Comparison of ENCODE assay signal across 8 mouse cellular contexts in the genomic region with DNA sequence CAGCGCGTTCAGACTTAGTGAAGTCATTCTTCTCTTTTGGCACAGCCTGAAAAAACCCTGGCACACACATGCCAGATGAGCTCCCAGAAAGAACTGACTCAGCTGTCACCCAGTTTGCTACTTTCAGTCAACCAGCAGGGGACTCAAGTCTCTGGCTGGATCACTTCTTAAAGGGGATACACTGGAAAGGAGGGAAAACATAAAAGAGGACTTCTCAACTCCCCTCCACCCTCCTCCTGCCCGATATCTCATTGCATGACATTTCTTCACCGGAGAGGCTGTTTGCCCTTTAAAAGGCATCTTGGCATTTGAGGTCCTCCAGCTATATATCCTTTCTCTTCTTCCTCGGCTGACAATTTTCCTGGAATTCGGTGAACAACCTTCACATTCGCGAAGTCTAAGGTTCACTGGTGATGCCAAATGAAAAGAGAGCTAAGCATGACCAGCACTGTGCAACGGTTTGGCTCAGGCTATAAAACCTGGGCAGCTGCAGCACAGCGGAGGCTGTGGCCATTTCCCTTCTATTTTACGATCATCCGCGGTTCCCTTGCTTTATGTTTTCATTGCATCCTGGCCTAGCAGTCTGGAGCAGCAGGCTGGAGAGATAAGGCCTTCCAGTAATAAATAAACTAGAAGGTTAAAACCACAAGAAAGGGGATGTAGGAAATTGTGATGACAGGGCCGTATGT.
DNase-seq lines count a peak whose midpoint lies in the region; ATAC-seq and TF ChIP-seq lines count a peak whose summit lies in the region.

No protein-coding gene starts in this region.

- no peak for DNase-seq in gastrocnemius, adult 2 months
- DNase-seq in gastrocnemius, postnatal 36 days, result no peak
- peak; percentile 6 for DNase-seq in lung, postnatal 0 days (ENCODE audit: low spot score)
- DNase-seq in lung, postnatal 25 days (ENCODE audit: low spot score), result no peak
- DNase-seq in embryo, embryonic 11 days, result peak; percentile 19
- no peak for DNase-seq in ovary, postnatal 10 days (ENCODE audit: low spot score)
- DNase-seq in urinary bladder, adult 18-20 months (ENCODE audit: low spot score in 2 of 2), result no peak

- H3K4me3 ChIP-seq in gastrocnemius, adult 2 months, result peak overlapping the region; percentile 62
- no peak overlapping the region for H3K4me3 ChIP-seq in lung, postnatal 0 days (ENCODE audit: low read depth, low read length)
- H3K4me3 ChIP-seq in liver, embryonic 15.5 days (replicated peaks), result no peak overlapping the region

- peak; percentile 20; the same call in 1 of the 2 replicates for TF ChIP-seq CTCF in gastrocnemius, adult 2 months (IDR thresholded peaks at IDR 0.05)
- TF ChIP-seq CTCF in lung, postnatal 0 days (IDR thresholded peaks at IDR 0.05), result no peak

- 0 out of 2 replicates have a peak overlapping the region, but pooled peaks have one; percentile 31 for H3K27ac ChIP-seq in gastrocnemius, adult 2 months
- H3K27ac ChIP-seq in lung, postnatal 0 days (ENCODE audit: low read length), result no peak overlapping the region
- H3K27ac ChIP-seq in liver, embryonic 15.5 days (replicated peaks), result no peak overlapping the region

- no peaks in the 10 kb centered on the region for H3K4me1 ChIP-seq in lung, postnatal 0 days (ENCODE audit: insufficient read depth, low read depth, low read length)
- peaks cover 4% of the 10 kb centered on the region; the same call in 1 of the 2 replicates for H3K4me1 ChIP-seq in liver, embryonic 15.5 days (replicated peaks)

- intact Hi-C loops in gastrocnemius, adult 2 months (cut with DNase I), result no loop called here
- intact Hi-C loops in gastrocnemius, postnatal 36 days (cut with DNase I), result no loop called here

- no peaks in the 10 kb centered on the region for H3K27me3 ChIP-seq in lung, postnatal 0 days (replicated peaks; ENCODE audit: insufficient read depth, low read length)
- H3K27me3 ChIP-seq in liver, embryonic 15.5 days, result no peaks in the 10 kb centered on the region

- H3K9ac ChIP-seq in lung, postnatal 0 days (replicated peaks; ENCODE audit: low read depth), result no peak overlapping the region
- no peak overlapping the region for H3K9ac ChIP-seq in liver, embryonic 15.5 days

- no peak for TF ChIP-seq EP300 in lung, postnatal 0 days (IDR thresholded peaks at IDR 0.05)

- no peaks in the 10 kb centered on the region for H3K9me3 ChIP-seq in lung, postnatal 0 days (ENCODE audit: low read length)
- no peaks in the 10 kb centered on the region for H3K9me3 ChIP-seq in liver, embryonic 15.5 days (replicated peaks)

- 44% methylated on average over 14 of the region's 14 CpGs for WGBS in lung, postnatal 0 days
- WGBS in liver, embryonic 15.5 days (ENCODE audit: insufficient replicate concordance), result 11% methylated on average over 14 of the region's 14 CpGs

- peak; percentile 49 for ATAC-seq in lung, postnatal 0 days
- no peak; the same call in 1 of the 2 replicates for ATAC-seq in liver, embryonic 15.5 days (ENCODE audit: insufficient read depth)

- no peaks in the 10 kb centered on the region for H3K36me3 ChIP-seq in lung, postnatal 0 days (ENCODE audit: insufficient read depth, low read length)
- H3K36me3 ChIP-seq in liver, embryonic 15.5 days (replicated peaks), result no peaks in the 10 kb centered on the region

- H3K4me2 ChIP-seq in lung, postnatal 0 days (replicated peaks; ENCODE audit: low read depth, low read length), result 0 out of 2 replicates have a peak overlapping the region, but pooled peaks have one; percentile 17
- H3K4me2 ChIP-seq in liver, embryonic 15.5 days, result peak overlapping the region; percentile 41

Comparison
In these comparisons a context has a peak if more than half of its experiments do, and no peak if none do; other contexts are left out.
1. DNase-seq: peak in lung, postnatal 0 days (single experiment) and embryo, embryonic 11 days (single experiment); none in gastrocnemius, adult 2 months (single experiment), gastrocnemius, postnatal 36 days (0 of 2), lung, postnatal 25 days (single experiment), ovary, postnatal 10 days (single experiment) and urinary bladder, adult 18-20 months (0 of 2).